Mouse (Mus musculus): ENCODE results near the gene Ctc1.

Ctc1 gene

DNA sequence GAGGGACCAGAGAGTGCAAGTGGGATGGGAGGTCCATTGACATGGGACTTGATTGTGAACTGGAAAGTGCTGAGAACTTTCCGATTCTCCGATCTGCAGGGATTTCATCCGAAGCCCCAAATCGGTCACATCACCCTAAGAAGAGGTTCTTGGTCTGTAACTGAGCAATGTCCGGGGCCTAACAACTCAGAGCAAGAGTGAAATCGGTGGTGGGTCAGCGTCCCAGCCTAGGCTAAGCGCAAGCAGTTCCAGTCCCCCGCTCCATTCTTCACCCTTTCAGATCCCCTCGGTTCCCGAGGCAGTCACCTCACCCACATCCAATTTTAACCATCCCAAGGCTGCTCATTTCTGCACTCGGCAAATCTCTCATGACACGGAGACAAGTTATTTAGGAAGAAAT lies 54.4 kb downstream of the Ctc1 start:
- DNase-seq (ENCODE audit: low read depth, low spot score) = no peak

DNA sequence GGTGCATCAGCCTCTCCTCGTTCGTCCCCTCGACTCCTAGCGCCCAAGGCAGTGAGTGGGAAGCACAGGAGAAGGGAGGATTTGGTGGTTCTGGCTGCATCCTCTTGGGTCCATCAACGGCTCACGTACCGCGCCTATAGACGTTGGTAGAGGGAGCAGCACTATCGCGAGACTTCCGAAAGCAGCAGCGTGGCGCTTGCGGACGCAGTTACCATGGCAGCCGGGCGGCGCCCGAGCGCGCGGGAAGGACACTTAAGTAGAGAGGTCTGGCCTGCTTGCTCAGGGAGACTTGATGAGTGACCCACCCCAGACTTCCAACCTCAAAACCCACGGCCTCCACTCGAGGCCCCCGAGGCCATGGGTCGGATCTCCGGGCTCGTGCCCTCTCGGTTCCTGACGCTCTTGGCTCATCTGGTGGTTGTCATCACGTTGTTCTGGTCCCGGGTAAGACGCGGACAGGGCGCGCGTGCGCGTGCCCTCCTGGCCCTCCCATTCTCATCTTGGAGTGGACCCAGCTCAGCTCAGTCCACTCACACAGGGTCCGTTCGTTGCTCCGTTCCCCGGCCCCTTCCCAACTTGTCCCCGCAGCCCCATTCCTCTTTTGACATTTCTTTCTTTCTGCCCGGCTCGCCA lies 55.0 kb downstream of the Ctc1 start, which contains the start of gene Tmem107:
Gene Tmem107, plus strand, starts transcription at position 217 of the 633 bp plus-strand sequence.
- DNase-seq (ENCODE audit: low read depth, low spot score) = peak; percentile 83

DNA sequence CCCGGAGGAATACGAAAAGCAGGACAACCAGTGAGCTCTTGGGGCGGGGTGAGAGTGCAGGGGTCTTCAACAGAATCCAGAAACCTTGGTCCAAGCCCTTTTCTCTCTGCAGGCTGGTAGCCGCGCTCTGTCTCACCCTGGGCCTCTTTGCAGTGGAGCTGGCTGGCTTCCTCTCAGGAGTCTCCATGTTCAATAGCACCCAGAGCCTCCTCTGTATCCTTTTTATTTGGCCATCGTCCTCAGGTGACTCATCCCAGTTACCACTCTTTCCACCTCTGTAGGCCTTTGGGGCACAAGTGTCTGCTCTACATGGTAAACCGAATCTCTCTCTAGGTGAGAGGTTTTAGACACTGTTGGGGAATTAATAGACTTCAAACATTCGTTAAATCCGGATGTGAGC lies 55.6 kb downstream of the Ctc1 start:
- no peak for DNase-seq (ENCODE audit: low read depth, low spot score)

DNA sequence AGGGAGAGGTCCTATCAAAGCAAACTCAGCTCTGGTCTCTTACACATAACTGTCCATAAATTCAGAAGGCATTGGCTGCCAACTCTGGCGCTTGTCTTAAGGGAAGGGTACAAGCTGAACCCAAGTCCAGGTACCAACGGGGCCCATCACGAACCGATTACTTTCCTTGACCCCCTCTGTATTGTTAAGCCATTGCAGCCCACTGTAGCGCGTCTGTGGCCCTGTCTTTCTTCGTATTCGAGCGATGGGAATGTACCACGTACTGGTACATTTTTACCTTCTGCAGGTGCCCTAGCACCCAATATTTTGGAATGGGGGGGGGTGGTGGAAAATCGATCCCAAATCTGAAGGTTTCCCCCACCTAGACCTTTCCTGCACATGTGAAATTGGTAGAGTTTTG lies 56.5 kb downstream of the Ctc1 start:
- DNase-seq (ENCODE audit: low read depth, low spot score) = no peak

DNA sequence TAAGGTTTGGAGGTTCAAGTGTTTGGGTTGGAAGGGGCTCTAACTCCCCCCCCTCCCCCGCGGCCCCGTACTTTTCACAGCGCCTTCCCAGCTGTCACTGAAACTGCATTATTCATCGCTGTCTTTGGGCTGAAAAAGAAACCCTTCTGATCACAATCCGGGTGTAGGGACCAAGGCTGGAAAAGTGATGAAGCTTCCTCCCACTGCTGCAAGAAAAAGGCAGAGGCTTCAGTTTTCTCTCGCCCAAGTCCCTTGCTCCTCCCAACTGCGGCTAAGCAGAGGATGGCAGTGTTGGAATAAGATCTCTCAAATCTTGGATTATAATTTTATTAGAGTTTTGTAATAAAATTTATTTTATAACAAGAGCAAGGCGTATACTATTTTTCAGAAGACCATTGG lies 57.0 kb downstream of the Ctc1 start:
- no peak for DNase-seq (ENCODE audit: low read depth, low spot score)

DNA sequence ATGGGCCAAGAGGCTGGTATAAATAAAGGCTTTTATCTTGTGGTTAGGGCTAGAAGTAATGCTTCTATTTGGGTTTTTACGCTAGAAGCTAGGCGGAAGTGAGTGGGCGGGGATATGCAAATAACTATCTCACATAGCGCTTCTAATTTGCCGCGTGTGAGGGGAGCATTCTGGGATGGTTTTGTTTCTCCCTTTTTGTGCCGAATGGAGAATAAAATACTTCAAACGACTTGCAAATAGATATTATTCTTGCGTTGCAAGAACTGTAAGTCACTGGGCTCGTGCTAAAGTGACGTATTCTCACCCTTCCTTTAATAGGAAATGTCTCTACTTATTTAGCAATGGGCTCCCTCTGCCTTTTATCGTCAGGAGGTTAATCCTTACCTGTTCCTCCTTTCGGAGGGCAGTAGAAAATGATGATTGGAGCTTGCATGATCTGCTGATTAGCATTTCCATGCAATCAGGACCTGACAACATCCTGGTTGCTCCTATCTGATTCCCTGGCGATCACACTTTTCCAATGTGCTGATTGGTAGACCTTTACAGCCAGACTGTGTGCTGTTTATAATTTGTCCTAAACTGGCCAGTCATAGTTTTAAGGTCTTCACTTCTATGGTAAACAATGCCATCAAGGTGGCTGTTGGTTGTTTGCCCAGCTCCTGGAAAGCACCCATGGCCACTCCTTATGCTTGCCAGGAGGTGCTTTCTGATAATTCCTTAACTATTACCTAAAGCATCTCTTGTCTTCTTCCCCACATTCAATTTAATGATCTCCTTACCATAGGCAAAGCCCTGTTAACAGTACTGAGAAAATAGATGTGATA lies 57.6 kb downstream of the Ctc1 start:
- peak; percentile 91 for DNase-seq (ENCODE audit: low read depth, low spot score)

DNA sequence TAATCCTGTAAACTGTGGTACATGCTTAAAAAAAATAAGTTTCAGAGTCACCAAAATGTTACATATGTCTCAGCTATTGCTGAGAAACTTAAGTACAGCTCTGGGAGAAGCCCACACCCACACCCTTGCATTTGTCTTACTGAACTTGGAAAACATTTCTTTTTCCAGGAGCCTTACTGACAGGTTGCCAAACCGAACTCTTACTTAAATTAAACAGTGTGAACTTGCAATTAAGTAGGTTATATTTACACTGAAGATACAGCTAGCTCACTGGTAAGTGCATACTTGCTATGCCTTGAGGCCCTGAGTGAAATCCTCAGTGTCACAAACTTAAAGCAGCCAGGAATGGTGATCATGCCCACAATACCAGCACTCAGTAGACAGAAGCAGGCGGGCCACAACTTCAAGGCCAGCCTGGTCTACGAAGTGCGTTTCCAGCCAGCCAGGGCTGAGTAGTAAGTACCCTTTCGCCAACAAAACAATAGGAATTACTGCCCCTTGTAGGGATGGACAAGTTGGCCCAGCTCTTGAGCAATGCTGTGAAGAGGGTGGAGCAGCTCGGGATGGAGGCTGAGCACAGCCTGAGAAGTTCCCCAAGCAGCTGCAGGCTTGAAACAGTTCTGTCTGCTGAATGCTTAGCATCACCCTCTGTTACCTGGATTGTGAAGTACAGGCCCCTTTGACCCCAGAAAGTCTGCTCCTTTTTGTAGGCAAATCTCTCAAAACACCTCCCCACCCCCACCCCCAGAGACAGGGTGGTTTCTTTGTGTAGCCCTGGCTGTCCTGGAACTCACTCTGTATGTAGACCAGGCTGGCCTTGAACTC lies 58.5 kb downstream of the Ctc1 start:
- no peak for DNase-seq (ENCODE audit: low read depth, low spot score)

DNA sequence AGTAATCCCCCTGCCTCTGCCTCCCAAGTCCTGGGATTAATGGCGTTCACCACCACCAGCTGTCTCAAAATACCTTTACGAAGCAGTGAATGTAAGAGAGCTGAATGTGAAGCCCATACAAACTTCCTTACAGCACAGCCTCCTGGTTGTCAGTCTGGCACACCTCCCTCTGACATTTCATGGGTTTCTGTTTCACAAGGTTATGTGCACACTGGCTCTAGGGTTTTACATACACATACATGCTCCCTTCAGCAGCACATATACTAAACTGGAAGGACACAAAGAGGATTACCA lies 59.0 kb downstream of the Ctc1 start:
- no peak for DNase-seq (ENCODE audit: low read depth, low spot score)

DNA sequence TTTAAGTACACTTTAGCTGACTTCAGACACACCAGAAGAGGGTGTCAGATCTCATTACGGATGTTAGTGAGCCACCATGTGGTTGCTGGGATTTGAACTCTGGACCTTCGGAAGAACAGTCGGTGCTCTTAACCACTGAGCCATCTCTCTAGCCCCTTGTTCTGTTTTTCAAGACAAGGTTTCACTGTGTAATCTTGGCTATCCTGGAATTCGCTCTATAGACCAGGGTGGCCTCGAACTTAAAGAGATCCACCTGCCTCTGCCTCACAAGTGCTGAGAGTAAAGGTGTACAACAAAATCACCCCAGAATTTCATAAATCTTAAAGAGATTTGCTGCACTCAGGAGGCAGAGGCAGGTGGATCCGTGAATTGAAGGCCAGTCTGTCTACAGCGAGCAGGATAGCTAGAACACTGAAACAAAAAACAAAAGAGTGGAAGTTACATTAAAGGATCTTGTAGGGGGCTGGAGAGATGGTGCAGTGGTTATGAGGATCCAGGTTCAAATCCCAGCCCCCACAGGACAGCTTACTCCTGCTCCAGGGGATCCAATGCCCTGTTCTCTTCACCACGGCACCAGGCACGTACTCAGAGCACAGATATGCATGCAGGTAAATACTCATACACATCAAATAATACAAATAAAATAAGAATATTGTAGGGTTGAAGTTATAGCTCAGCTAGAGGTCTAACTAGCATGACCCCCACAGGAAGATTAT lies 60.2 kb downstream of the Ctc1 start:
- no peak for DNase-seq (ENCODE audit: low read depth, low spot score)

DNA sequence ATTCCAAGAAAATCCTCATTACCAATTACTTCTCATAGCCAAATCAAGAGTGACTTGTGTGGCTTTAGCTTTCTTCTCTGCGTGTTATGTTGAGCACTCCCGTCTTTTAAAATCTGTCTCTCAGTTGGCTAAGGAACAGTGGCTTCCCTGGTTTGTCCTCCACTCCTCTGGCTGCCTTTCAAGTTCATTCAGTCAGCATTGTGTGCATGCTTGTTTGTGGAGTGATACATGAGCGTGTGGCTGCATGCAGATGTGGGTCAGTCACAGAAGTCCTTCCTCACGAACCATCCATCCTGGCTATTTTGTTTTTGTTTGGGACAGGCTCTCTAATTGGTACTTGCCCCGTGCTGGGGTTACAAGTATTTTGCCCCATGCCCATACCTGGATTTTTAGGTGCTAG lies 60.9 kb downstream of the Ctc1 start:
- DNase-seq (ENCODE audit: low read depth, low spot score) = no peak

DNA sequence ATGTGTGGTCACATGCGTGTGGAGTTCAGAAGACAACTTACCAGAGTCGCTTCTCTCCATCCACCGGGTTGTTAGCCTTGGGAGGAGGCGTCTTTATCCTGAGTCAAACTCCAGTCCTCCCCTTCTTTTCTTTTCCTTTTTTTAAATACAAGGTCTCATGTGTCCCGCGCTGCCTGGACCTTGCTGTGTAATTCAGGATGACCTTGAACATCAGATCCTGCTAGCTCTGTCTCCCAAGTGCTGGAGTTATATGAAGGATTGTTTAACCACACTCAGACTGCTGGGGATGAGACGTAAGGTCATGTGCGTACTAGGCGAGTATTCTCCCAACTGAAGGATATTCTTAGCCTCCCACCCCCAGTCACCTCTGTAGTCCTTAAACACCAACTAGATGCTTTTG lies 61.6 kb downstream of the Ctc1 start:
- no peak for DNase-seq (ENCODE audit: low read depth, low spot score)

DNA sequence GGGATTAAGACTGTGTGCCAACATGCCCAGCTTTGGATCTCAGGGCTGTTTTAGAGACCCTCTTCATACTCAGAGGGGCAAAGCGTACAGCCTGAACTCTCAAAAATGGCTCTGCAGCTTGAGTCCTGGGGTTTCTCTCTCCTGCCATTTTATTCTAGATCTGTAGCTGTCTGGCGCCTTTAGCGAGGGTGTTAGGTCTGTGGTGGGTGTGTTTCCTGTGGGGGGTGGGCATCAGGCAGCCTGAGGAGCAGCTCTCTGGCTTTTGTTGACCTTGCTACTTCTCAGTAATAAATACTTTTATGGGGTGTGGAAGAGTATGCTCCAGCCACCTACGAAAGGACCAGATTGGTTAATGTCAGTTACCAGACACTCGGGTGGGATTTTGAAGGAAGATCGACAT lies 62.3 kb downstream of the Ctc1 start:
- no peak for DNase-seq (ENCODE audit: low read depth, low spot score)

DNA sequence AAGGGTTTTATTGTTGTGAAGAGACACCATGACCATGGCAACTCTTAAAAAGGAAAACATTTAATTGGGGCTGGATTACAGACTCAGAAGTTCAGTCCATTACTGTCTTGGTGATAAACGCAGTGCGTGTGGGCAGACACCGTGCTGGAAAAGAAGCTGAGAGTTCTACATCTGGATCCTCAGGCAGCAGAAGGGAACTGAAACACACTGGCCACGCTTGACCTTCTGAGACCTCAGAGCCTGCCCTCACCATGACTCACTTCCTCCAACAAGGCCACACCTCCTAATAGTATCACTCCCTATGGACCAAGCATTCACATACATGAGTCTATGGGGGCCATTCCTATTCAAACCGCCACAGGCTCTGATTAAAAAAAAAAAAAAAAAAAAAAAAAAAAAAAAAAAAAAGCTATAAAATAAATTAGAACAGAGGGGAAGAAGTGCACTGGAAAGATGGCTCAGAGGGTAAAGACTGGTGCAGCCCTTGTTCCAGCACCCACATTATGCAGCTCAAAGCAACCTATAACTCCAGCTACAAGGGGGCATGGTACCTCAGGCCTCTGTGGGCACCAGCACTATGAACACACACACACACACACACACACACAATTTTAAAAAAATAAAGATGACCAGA lies 63.2 kb downstream of the Ctc1 start:
- no peak for DNase-seq (ENCODE audit: low read depth, low spot score)

DNA sequence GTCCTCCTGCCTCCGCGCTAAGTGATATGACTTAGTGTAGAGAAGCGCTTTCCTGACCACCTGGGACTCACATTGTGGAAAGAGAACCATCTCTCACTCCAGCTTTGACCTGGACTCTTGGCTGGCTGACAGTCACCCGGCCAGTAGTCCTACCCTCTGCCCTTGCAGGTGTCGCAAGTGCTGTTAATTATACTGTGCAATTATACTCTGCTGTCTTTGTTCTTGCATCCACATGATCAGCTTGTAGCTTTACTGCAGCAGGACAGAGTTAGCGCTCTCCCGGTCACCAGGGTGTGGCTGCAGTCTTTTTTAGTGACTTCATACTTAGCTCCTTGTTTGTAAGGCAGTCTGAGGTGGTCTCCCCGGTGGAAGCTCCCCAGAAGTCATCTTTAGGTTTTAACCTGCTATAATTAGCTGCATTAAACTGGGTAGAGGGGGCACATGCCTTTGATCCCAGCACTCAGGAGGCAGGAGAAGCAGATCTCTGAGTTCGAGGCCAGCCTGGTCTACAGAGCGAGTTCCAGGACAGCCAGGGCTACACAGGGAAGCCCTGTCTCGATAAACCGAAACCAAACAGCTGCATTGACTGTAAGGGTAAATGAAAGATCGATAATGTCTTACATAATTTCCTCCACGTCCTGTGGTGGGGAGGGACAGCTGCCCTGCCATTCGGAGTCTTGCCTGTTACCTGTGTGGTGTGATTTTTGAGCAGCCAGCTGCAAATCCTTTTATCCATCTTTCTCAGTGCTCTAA lies 64.6 kb downstream of the Ctc1 start:
- no peak for DNase-seq (ENCODE audit: low read depth, low spot score)

DNA sequence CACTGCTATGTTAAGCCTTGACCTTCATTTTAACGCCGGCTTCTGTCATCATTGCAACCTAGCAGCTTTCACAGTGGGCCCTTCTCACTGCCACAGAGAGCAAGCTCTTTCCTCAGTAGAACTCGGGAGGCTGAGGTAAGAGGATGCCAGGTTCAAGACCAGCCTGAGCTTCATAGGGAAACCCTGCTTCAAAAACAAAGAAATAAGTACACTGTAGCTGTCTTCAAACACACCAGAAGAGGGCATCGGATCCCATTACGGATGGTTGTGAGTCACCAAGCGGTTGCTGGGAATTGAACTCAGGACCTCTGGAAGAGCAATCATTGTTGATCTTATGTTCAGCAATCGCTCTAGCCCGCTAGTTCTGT lies 65.1 kb downstream of the Ctc1 start:
- no peak for DNase-seq (ENCODE audit: low read depth, low spot score)

DNA sequence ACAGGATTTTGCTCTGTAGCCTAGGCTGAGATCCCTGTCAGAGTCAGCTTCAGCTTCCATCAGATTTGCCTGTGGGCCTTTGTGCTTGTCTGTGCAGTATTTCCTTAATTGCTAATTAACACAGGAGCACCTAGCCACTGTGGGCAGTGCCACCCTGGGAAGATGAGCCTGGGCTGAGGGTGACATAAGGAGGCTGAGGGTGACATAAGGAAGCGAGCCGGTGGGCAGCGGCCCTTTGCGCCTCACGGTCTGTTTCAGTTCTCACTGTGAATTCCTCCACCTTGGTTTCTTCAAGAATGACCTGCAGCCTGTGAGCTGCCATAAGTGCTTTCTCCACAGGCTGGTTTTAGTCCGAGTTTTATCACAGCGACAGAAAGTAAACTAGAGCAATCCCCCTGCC lies 65.9 kb downstream of the Ctc1 start:
- no peak for DNase-seq (ENCODE audit: low read depth, low spot score)

DNA sequence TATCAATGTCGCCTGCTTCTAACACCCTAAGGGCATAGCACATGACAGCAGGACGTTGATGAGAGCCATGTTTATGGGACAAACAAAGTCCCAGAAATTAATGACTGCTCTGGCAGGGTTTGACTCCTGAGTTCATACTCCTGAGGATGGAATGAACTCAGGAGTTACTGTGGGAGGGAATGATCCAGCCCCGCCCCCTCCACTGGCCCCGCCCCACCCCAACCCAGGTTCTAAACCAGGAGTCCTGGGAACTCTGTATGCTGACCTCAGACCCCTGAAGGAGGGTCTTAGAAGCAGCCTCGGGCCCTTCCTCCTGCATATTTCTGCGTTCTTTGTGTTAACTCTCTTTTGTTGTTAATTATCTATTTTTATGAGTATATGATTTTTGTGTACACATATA lies 69.9 kb downstream of the Ctc1 start:
- DNase-seq (ENCODE audit: low read depth, low spot score) = no peak

Data from retina, postnatal 7 days (tissue).